Mouse (Mus musculus): ENCODE data around the gene Klhl6.

- no peak for TF ChIP-seq CTCF (IDR thresholded peaks at IDR 0.05; ENCODE audit: control insufficient read depth, insufficient read depth, insufficient read length)
- no peak for TF ChIP-seq MAX (IDR thresholded peaks at IDR 0.05)
- TF ChIP-seq USF1 (IDR thresholded peaks at IDR 0.05; ENCODE audit: low read depth): no peak
- no peak for TF ChIP-seq CEBPB (IDR thresholded peaks at IDR 0.05; ENCODE audit: low read depth)
- no peak for TF ChIP-seq MYOG (IDR thresholded peaks at IDR 0.05; ENCODE audit: control insufficient read depth, extremely low read depth, insufficient read length)
- TF ChIP-seq FOSL1 (IDR thresholded peaks at IDR 0.05; ENCODE audit: insufficient read depth, low read length, poor library complexity, severe bottlenecking): no peak
Observed at GRCm38 (mm10) chr16:19907103-19907502, 75.7 kb downstream of the Klhl6 start.
